In the genomic region with DNA sequence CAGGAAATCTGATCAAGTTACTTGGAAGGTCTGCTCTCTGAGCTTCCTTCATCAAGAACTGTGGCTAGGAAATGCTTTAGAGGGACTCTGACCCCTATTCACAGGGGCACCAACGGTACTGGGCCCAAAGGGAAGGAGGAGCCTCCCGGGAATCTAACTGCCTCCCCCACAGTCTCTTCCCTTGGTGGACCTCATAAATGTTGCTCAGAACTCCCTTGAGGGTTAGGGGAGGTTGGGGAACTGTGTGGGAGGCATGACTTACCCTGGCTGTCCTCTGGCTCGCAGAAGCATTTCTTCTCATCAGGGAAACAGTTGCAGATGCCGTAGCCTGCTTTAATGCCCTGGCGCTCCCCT, we compare ENCODE assay signal across 25 mouse cellular contexts. TPM values are rescaled to one million over a fixed set of nuclear protein-coding genes. Genes with fewer than 3 reads are reported as not detected.
DNase-seq lines count a peak whose midpoint lies in the region; ATAC-seq and TF ChIP-seq lines count a peak whose summit lies in the region.
"Had no signal": no experiment of that assay in that cellular context is flagged by ENCODE, and none has a peak within 500 bp of the region (broad histone marks: within the 10 kb centered on the region; RNA-seq: fewer than 3 reads in every experiment).

No protein-coding gene starts in this region.

- no peaks in the 10 kb centered on the region for H3K9me3 ChIP-seq in kidney, embryonic 15.5 days (replicated peaks)
- H3K9me3 ChIP-seq in intestine, postnatal 0 days (ENCODE audit: control insufficient read depth): no peaks in the 10 kb centered on the region
- H3K9me3 ChIP-seq: embryonic facial prominence, embryonic 12.5 days; embryonic facial prominence, embryonic 15.5 days; heart, embryonic 12.5 days; heart, embryonic 15.5 days had no signal

- ATAC-seq in kidney, embryonic 15.5 days (replicated peaks; ENCODE audit: low FRiP score): 0 out of 2 replicates have a peak, but pooled peaks have one; percentile 18
- peak; percentile 35; the same call in 1 of the 2 replicates for ATAC-seq in intestine, postnatal 0 days
- ATAC-seq: CD4-positive, CD25-positive, alpha-beta regulatory T cell, adult 4 months; forebrain, embryonic 14.5 days; forebrain, postnatal 0 days had no signal

- peaks cover 10% of the 10 kb centered on the region; the same call in 1 of the 2 replicates for H3K4me1 ChIP-seq in kidney, embryonic 15.5 days
- no peaks in the 10 kb centered on the region for H3K4me1 ChIP-seq in kidney, adult 2 months (ENCODE audit: control insufficient read depth, insufficient read depth, low read length)
- no peaks in the 10 kb centered on the region for H3K4me1 ChIP-seq in intestine, postnatal 0 days (replicated peaks; ENCODE audit: control insufficient read depth, insufficient read depth, low read length)
- H3K4me1 ChIP-seq: embryonic facial prominence, embryonic 12.5 days; embryonic facial prominence, embryonic 15.5 days; heart, embryonic 12.5 days; heart, embryonic 15.5 days had no signal

- DNase-seq in kidney, postnatal 36 days: no peak
- peak; percentile 16 for DNase-seq in kidney, postnatal 14 days
- DNase-seq in kidney, adult 2 months: no peak
- no peak for DNase-seq in urinary bladder, adult 18-20 months (ENCODE audit: low spot score in 2 of 2)
- DNase-seq: adrenal gland, adult 2 months; adrenal gland, postnatal 14 days; cerebellum, adult 11 months; cerebellum, adult 2 months; cerebellum, adult 9-11 months; cerebellum, postnatal 25 days; forebrain, postnatal 0 days; gastrocnemius, adult 2 months; gastrocnemius, postnatal 14 days; heart, adult 18-20 months; heart, postnatal 14 days; heart, postnatal 4 days had no signal

- H3K27ac ChIP-seq in kidney, embryonic 15.5 days: no peak overlapping the region
- H3K27ac ChIP-seq in kidney, adult 2 months (ENCODE audit: insufficient read depth, low read depth, low read length): no peak overlapping the region
- H3K27ac ChIP-seq in intestine, postnatal 0 days (ENCODE audit: low read depth, low read length): no peak overlapping the region
- H3K27ac ChIP-seq: embryonic facial prominence, embryonic 12.5 days; embryonic facial prominence, embryonic 15.5 days; gastrocnemius, adult 2 months; heart, embryonic 15.5 days; hindbrain, embryonic 14.5 days had no signal

- 29% methylated on average over 5 of the region's 5 CpGs for WGBS in kidney, embryonic 15.5 days
- 39% methylated on average over 5 of the region's 5 CpGs for WGBS in kidney, adult 2 months
- WGBS in intestine, postnatal 0 days: 63% methylated on average over 5 of the region's 5 CpGs

- no peaks in the 10 kb centered on the region for H3K36me3 ChIP-seq in kidney, embryonic 15.5 days
- H3K36me3 ChIP-seq in kidney, adult 2 months (ENCODE audit: control insufficient read depth, insufficient read depth, low read length): no peaks in the 10 kb centered on the region
- H3K36me3 ChIP-seq in intestine, postnatal 0 days (ENCODE audit: control insufficient read depth, insufficient read depth): no peaks in the 10 kb centered on the region; the same call in 1 of the 2 replicates
- H3K36me3 ChIP-seq: embryonic facial prominence, embryonic 12.5 days; embryonic facial prominence, embryonic 15.5 days; heart, embryonic 12.5 days; heart, embryonic 15.5 days had no signal

- H3K4me3 ChIP-seq in kidney, embryonic 15.5 days (replicated peaks): no peak overlapping the region
- no peak overlapping the region for H3K4me3 ChIP-seq in kidney, adult 2 months (ENCODE audit: insufficient read depth, low read depth, low read length)
- H3K4me3 ChIP-seq in intestine, postnatal 0 days (ENCODE audit: low read depth, low read length): no peak overlapping the region
- H3K4me3 ChIP-seq: embryonic facial prominence, embryonic 12.5 days; embryonic facial prominence, embryonic 15.5 days; gastrocnemius, adult 2 months; heart, embryonic 12.5 days; heart, embryonic 15.5 days had no signal

- H3K27me3 ChIP-seq in kidney, embryonic 15.5 days: no peaks in the 10 kb centered on the region
- H3K27me3 ChIP-seq in kidney, adult 2 months (replicated peaks; ENCODE audit: control insufficient read depth, insufficient read depth, low read length): no peaks in the 10 kb centered on the region
- no peaks in the 10 kb centered on the region for H3K27me3 ChIP-seq in intestine, postnatal 0 days (replicated peaks; ENCODE audit: control insufficient read depth, insufficient read depth, low read length)
- H3K27me3 ChIP-seq: embryonic facial prominence, embryonic 12.5 days; embryonic facial prominence, embryonic 15.5 days; heart, embryonic 15.5 days had no signal

- no peak overlapping the region for H3K4me2 ChIP-seq in kidney, embryonic 15.5 days
- H3K4me2 ChIP-seq in intestine, postnatal 0 days (replicated peaks; ENCODE audit: low read depth): no peak overlapping the region
- H3K4me2 ChIP-seq: embryonic facial prominence, embryonic 12.5 days; embryonic facial prominence, embryonic 15.5 days; heart, embryonic 12.5 days; heart, embryonic 15.5 days; hindbrain, embryonic 14.5 days had no signal

- H3K9ac ChIP-seq in kidney, embryonic 15.5 days: no peak overlapping the region
- no peak overlapping the region for H3K9ac ChIP-seq in intestine, postnatal 0 days (ENCODE audit: low read depth, low read length)
- H3K9ac ChIP-seq: embryonic facial prominence, embryonic 12.5 days; embryonic facial prominence, embryonic 15.5 days; forebrain, postnatal 0 days; heart, embryonic 12.5 days; heart, embryonic 15.5 days; hindbrain, embryonic 14.5 days had no signal

- TF ChIP-seq CTCF in kidney, adult 2 months (conservative IDR thresholded peaks at IDR 0.05; ENCODE audit: insufficient read depth, insufficient read length, low read depth, low read length): no peak
- no peak for TF ChIP-seq CTCF in intestine, postnatal 0 days (IDR thresholded peaks at IDR 0.05; ENCODE audit: low read depth)

- TF ChIP-seq POLR2A in kidney, adult 2 months (IDR thresholded peaks at IDR 0.05; ENCODE audit: low read depth, low read length): no peak

RNA-seq across cellular contexts. Expression of gene Ret, which starts 23.6 kb away (rescaled TPM):
- 15.3 and 17.6 TPM in 2 replicates for polyA plus RNA-seq in kidney, embryonic 15.5 days (2015; fragmentation: Nextera tagmentation; extraction: Ambion mirVana)
- polyA plus RNA-seq in kidney, adult 2 months (2012; rRNA removed): 0.57 and 0.95 TPM in 2 replicates
- 12.0 and 13.5 TPM in 2 replicates for polyA plus RNA-seq in intestine, postnatal 0 days (2015; fragmentation: Nextera tagmentation; extraction: Ambion mirVana)

RNA-seq across cellular contexts. Expression of gene Csgalnact2, which starts 35.0 kb away (rescaled TPM):
- 16.2 and 16.3 TPM in 2 replicates for polyA plus RNA-seq in kidney, embryonic 15.5 days (2015; fragmentation: Nextera tagmentation; extraction: Ambion mirVana)
- 3.4 and 4.7 TPM in 2 replicates for polyA plus RNA-seq in kidney, adult 2 months (2012; rRNA removed)
- 7.0 and 8.0 TPM in 2 replicates for polyA plus RNA-seq in intestine, postnatal 0 days (2015; fragmentation: Nextera tagmentation; extraction: Ambion mirVana)
